Mouse (Mus musculus) liver, embryonic 12.5 days (tissue): ENCODE results near the gene Abhd2. TPM values are rescaled to one million over a fixed set of nuclear protein-coding genes. Genes with fewer than 3 reads are reported as not detected.

Source experiments
- ATAC-seq: fragments of 200-750 bp; cut with Nextera tagmentation; 2 replicates; pipeline ENCODE4 v1.8.0; 2017; ENCODE audit warnings: moderate number of reproducible peaks, mild to moderate bottlenecking, moderate library complexity
- H3K27ac ChIP-seq: fragments of 300-500 bp; sonication (generic); 2 replicates; pipeline ENCODE4 v1.5.1; 2016; ENCODE audit warnings: mild to moderate bottlenecking
- H3K27me3 ChIP-seq: fragments of 300-500 bp; sonication (generic); replicated peaks from 2 replicates; pipeline ENCODE4 v1.6.1; 2016; ENCODE audit warnings: mild to moderate bottlenecking, moderate library complexity
- H3K36me3 ChIP-seq: fragments of 300-500 bp; sonication (generic); 2 replicates; pipeline ENCODE4 v1.6.1; 2016; ENCODE audit warnings: mild to moderate bottlenecking, moderate library complexity
- H3K4me1 ChIP-seq: fragments of 300-500 bp; sonication (generic); 2 replicates; pipeline ENCODE4 v1.6.1; 2016
- H3K4me2 ChIP-seq: fragments of 300-500 bp; sonication (generic); 2 replicates; pipeline ENCODE4 v1.6.1; 2016; ENCODE audit warnings: mild to moderate bottlenecking, moderate library complexity
- H3K4me3 ChIP-seq: fragments of 300-500 bp; sonication (generic); 2 replicates; pipeline ENCODE4 v1.5.1; 2016; ENCODE audit warnings: mild to moderate bottlenecking, moderate library complexity
- H3K9ac ChIP-seq: fragments of 300-500 bp; sonication (generic); 2 replicates; pipeline ENCODE4 v1.6.1; 2016; ENCODE audit warnings: mild to moderate bottlenecking, moderate library complexity
- H3K9me3 ChIP-seq: fragments of 300-500 bp; sonication (generic); replicated peaks from 2 replicates; pipeline ENCODE4 v1.6.1; 2016; ENCODE audit warnings: mild to moderate bottlenecking, moderate library complexity
- WGBS: fragments of 180-500 bp; shearing (Covaris S2); methylation state at CpG from one replicate; pipeline ENCODE4 v1.1.7; 2016; ENCODE audit not compliant: insufficient replicate concordance; 5-methylcytosine and 5-hydroxymethylcytosine counted together
- polyA plus RNA-seq: library from polyadenylated mRNA; unstranded; fragments of >200 nt; fragmentation: Nextera tagmentation; extraction: Ambion mirVana; gene quantifications from 2 replicates; pipeline ENCODE4 v1.2.1, GENCODE M21; 2016

The Abhd2 gene
- 9.6 and 10.5 TPM in 2 replicates for polyA plus RNA-seq

DNA sequence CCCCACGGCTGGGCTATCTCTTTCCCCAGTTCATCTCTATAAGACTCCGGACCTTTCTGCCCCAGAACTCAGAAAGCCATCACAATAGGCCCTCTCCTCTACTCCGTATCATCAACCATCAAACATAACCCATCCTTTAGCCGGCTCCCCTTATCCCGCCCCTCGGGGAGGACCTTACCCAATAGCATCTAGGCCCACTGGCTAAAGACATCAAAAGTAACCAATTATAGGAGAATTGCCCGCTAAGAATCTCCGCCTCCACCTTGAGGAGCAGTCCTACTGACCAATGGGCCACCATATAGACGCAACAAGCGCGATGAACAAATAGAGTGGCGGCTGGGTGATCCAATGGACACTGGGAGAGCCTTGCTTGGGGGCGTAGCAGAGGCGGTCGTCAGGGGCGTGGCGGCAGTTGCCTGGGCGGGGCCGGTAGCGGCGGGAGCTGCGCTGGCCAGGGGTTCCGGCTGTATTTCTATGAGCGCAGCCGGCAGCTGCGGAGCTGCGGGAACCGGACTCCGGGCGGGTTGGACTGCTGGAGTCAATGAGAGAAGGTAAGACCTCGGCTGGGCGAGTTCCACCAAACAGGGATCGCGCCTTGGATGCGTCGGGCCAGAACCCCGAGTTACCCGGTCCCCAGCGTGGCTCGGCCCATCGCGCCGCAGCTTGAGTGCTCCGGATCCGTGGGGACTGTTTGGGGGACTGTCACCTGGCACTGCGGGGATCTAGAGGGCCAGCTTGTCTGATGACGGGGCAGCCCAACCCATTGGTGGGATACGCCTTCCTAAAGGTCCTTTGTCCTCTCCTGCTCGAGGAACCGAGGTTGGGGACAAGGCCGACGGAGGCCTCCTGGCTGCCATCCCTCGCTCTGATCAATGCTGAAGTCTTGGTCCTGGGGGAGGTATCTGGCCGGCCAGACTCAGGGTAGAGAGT, at the start of gene Abhd2:
TSS of gene Abhd2 (plus strand) at position 411 of the 930 bp plus-strand sequence.
- Histone ChIP-seq H3K4me3 (peak within 1 kb of the TSS; percentile 90), H3K9ac (peak within 1 kb of the TSS; percentile 93), H3K27ac (peak within 1 kb of the TSS; percentile 91), H3K9me3 (no peaks in the 10 kb centered on the region), H3K36me3 (peaks cover 3% of the 10 kb centered on the region; the same call in 1 of the 2 replicates), H3K27me3 (no peaks in the 10 kb centered on the region), H3K4me1 (peaks cover 89% of the 10 kb centered on the region), H3K4me2 (peak within 1 kb of the TSS; percentile 80)
- ATAC-seq = peak; percentile 95
- 1% methylated on average over 54 of the region's 54 CpGs for WGBS

DNA sequence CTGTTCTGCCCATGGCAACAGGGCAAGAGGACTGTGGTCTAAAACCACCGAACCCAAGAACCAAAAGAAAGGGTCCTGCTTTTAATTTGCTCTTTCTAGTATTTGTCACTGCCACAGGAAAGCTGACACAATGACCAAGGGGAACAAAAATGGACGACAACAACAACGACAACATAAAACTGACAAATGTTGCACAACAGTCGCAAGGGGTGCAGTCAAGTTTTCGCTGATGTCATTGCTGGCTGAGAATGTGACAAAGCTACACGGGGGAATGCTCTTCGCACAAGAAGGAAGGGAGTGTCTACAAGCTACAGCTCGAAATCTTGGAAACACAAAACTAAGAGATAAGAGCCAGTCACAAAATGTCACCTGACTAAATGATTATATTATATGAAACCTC, 47.5 kb upstream of the Abhd2 start:
- H3K4me2 ChIP-seq = no peak overlapping the region

DNA sequence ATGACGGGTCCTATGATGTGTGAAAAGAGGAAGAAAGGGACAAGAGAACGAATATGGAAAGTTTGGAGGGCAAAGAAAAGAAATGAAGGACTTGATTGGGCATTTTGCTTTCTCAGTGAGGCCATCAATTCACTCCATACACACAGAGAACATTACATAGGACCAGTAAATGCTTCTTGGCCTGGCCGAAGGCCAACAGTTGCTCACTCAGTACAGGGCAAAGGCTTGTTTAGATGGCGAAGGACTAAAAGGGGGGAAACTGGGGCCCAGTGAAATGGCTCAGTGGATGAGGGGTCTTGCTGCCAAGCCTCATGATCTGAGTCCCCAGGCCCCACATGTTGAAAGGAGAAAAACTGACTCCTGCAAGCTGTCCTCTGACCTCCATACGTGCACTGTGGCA, 46.8 kb upstream of the Abhd2 start:
- Histone ChIP-seq H3K4me2 (no peak overlapping the region), H3K27me3 (no peaks in the 10 kb centered on the region), H3K27ac (no peak overlapping the region), H3K9me3 (no peaks in the 10 kb centered on the region), H3K36me3 (no peaks in the 10 kb centered on the region), H3K4me3 (no peak overlapping the region), H3K9ac (no peak overlapping the region), H3K4me1 (no peaks in the 10 kb centered on the region)
- no peak for ATAC-seq
- WGBS = 69% methylated on average over 5 of the region's 5 CpGs

More for the DNA sequence above, 47.5 kb upstream of the Abhd2 start:
- H3K36me3 ChIP-seq = no peaks in the 10 kb centered on the region
- H3K4me3 ChIP-seq = no peak overlapping the region
- H3K4me1 ChIP-seq = no peaks in the 10 kb centered on the region
- no peak overlapping the region for H3K27ac ChIP-seq
- WGBS = 43% methylated on average over 8 of the region's 8 CpGs
- no peak overlapping the region for H3K9ac ChIP-seq
- no peak for ATAC-seq
- no peaks in the 10 kb centered on the region for H3K9me3 ChIP-seq
- no peaks in the 10 kb centered on the region for H3K27me3 ChIP-seq

DNA sequence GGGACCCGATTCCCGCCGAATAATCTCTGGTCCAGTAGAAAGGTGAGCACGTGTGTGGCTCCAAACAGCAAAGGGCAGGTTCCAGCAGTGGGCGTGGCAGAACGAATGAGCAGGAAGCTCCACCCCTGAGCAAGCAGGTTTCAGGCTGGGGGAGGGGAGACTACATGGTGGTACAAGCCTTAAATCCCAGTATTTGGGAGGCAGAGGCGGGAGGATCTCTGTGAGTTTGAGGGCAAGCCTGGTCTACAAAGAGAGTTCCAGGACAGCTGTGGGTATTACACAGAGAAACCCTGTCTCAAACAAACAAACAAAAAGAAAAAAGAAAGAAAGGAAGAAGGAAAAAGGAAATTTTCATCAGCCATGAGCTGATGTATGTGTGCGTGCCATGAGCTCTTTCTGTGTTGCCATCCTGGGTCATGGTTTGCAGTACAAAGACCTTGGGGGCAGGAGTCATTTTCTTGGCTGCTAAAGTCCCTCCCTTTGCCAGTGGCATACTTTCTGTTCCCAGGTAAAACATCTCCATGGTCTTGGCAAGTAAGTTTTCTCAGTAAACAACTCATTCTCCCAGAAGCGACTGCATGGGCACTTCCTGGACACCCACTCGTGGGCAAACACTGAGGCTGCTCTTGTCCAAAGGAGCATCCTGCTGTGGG, 46.0 kb upstream of the Abhd2 start:
- Histone ChIP-seq H3K4me1 (no peaks in the 10 kb centered on the region), H3K27me3 (no peaks in the 10 kb centered on the region), H3K4me3 (no peak overlapping the region), H3K9ac (no peak overlapping the region), H3K27ac (no peak overlapping the region), H3K9me3 (no peaks in the 10 kb centered on the region), H3K36me3 (no peaks in the 10 kb centered on the region), H3K4me2 (no peak overlapping the region)
- no peak for ATAC-seq
- 56% methylated on average over 7 of the region's 10 CpGs for WGBS

DNA sequence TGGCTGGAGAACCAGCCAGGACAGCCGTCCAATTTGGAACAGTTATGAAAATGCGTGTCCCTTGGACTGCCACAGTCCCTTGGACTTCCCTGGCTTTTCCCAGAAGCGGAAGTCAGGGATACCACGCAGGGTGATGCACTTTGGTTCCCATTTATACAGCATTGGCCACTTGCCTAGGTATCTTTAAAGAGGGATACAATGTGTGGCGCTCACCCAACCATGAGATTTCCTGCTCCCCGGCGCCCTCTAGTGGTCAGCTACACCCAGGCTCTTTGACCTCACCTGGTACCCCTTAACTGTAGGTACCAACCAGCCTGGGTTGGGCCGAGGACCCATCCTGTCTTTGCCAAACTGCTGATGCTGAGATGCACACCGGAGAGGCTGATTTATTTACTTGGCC, 44.5 kb upstream of the Abhd2 start:
- no peaks in the 10 kb centered on the region for H3K36me3 ChIP-seq
- WGBS = 22% methylated on average over 9 of the region's 9 CpGs
- no peak overlapping the region for H3K4me2 ChIP-seq
- H3K9ac ChIP-seq = no peak overlapping the region
- ATAC-seq = peak; percentile 47; the same call in 1 of the 2 replicates
- H3K27me3 ChIP-seq = no peaks in the 10 kb centered on the region
- no peaks in the 10 kb centered on the region for H3K9me3 ChIP-seq
- H3K4me1 ChIP-seq = no peaks in the 10 kb centered on the region
- no peak overlapping the region for H3K27ac ChIP-seq
- H3K4me3 ChIP-seq = no peak overlapping the region

DNA sequence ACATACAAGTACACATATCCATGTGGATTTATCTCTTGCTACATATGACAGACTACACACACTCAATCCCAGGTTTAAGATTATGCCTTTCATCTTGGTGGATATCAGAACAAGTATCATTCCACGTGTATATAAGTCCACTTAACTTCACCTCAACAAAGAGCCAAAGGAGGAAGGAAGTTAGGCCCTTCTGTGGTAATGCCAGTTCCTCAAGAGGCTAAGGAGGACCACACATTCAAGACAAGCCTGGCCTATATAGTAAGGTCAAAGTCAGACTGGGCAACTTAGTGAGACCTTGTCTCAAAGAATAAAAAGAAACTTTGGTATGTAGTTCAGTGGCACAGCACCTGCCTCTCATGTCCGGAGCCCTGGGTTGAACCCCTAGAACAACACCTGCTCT, 41.4 kb upstream of the Abhd2 start:
- no peak overlapping the region for H3K4me2 ChIP-seq
- WGBS = 43% methylated on average over 2 of the region's 2 CpGs

DNA sequence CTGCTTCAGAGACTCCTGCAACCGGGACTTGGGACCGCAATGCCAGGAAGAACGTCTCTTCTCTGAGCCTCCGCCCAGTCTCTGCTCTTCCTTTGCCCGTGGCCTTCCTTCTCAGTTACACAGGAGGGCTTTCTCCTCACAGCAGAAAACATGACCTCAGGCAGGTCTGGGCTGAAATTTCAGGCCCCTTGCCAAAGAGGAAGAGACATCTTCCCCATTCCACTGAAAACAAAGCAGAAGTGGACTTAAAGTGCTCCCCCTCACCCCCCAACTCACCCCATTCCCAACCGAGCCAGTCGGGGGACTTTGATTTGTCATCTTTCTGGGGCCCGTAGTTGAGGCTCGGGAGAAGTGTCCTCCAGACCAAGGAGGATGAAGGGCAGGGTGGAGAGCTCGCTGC, 41.0 kb upstream of the Abhd2 start:
- no peak for ATAC-seq
- Histone ChIP-seq H3K36me3 (no peaks in the 10 kb centered on the region), H3K9me3 (no peaks in the 10 kb centered on the region), H3K4me2 (no peak overlapping the region), H3K9ac (no peak overlapping the region), H3K27me3 (peaks cover 9% of the 10 kb centered on the region), H3K4me1 (no peaks in the 10 kb centered on the region), H3K4me3 (no peak overlapping the region), H3K27ac (no peak overlapping the region)
- 47% methylated on average over 10 of the region's 10 CpGs for WGBS

More for the DNA sequence above, 41.4 kb upstream of the Abhd2 start:
- Histone ChIP-seq H3K27ac (no peak overlapping the region), H3K36me3 (no peaks in the 10 kb centered on the region), H3K4me3 (no peak overlapping the region), H3K9ac (no peak overlapping the region), H3K9me3 (no peaks in the 10 kb centered on the region), H3K27me3 (peaks cover 4% of the 10 kb centered on the region), H3K4me1 (no peaks in the 10 kb centered on the region)
- no peak for ATAC-seq

DNA sequence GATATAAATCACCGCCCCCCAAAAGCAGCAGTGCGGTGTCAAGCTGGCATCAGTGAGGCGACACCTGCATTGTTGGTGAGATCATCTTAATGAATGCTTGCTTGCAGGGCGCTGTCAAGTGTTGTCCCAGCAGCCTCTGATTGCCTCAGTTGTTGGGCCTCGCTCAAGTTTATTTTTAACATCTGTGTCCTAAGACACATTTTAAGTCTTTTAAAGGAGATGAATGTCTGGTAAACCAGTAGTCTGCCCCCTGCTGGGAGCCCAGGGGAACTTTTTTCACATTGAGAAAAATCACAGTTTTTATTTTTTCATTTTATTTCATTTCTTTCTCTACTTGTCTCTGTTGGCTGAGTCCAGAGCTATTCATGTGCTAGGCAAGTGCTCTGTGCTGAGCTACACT, 34.3 kb upstream of the Abhd2 start:
- no peaks in the 10 kb centered on the region for H3K36me3 ChIP-seq
- no peaks in the 10 kb centered on the region for H3K9me3 ChIP-seq
- peaks cover 31% of the 10 kb centered on the region for H3K27me3 ChIP-seq
- H3K4me1 ChIP-seq = no peaks in the 10 kb centered on the region
- 67% methylated on average over 5 of the region's 5 CpGs for WGBS
- H3K9ac ChIP-seq = no peak overlapping the region
- no peak for ATAC-seq
- H3K4me3 ChIP-seq = no peak overlapping the region
- no peak overlapping the region for H3K27ac ChIP-seq
- H3K4me2 ChIP-seq = no peak overlapping the region

DNA sequence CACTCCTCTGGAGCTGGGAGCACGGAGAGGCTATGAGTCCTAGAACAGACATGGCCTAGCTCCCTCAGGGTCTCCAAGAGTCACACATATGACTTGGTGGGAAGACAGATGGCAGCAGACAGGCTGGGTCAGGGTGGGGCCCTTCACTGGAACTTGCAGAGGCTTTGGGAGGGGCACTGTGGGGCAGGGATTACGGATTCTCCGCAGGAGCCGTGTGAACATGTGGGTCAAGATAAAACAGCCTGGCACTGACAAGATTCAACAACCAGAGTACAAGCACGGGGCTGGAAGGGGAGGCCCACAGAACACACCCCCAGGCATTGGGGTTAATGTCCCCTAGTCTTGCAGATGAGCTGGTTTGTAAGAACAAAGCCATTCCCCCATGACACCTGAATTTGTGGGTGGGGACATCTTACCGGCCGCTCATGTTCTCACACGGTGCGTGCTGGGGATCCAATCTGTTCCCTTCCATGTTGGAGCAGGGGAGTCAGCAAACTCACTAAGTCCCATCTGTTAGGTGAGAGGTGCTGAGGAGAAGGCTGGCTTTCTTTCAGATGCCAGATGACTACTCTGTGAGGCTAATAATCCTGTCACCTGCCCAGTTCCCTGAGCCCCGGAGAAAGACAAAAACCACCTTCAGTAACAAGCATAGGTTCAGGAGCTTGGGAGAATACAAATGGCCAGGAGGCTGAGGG, 30.9 kb upstream of the Abhd2 start:
- Histone ChIP-seq H3K27ac (no peak overlapping the region), H3K36me3 (no peaks in the 10 kb centered on the region), H3K4me2 (no peak overlapping the region), H3K9ac (no peak overlapping the region), H3K4me3 (no peak overlapping the region), H3K9me3 (no peaks in the 10 kb centered on the region), H3K4me1 (no peaks in the 10 kb centered on the region), H3K27me3 (peaks cover 41% of the 10 kb centered on the region)
- ATAC-seq = 0 out of 2 replicates have a peak, but pooled peaks have one; percentile 21
- WGBS = 56% methylated on average over 10 of the region's 10 CpGs

DNA sequence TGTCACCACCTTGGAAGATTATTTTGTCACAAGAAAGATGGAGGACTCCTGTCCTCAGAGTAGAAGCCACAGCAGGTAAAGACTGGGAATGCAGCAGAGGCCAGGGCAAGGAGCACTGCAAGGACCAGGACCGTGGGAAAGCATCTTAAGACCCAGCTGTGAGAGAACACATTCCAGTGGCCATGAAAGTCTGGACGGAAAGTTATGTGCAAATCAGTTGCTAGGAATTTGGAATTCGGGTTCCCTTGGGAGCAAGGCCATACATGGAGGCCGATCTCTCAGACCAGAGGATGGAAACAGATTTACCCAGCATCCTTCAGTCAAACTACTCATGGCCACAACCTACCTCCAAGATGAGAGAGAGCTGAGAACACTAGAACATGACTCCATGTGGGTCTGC, 29.8 kb upstream of the Abhd2 start:
- Histone ChIP-seq H3K36me3 (no peaks in the 10 kb centered on the region), H3K27me3 (peaks cover 44% of the 10 kb centered on the region), H3K9me3 (no peaks in the 10 kb centered on the region), H3K9ac (no peak overlapping the region), H3K4me1 (peaks cover 11% of the 10 kb centered on the region), H3K4me2 (no peak overlapping the region), H3K27ac (no peak overlapping the region), H3K4me3 (no peak overlapping the region)
- 51% methylated on average over 4 of the region's 4 CpGs for WGBS
- no peak for ATAC-seq

DNA sequence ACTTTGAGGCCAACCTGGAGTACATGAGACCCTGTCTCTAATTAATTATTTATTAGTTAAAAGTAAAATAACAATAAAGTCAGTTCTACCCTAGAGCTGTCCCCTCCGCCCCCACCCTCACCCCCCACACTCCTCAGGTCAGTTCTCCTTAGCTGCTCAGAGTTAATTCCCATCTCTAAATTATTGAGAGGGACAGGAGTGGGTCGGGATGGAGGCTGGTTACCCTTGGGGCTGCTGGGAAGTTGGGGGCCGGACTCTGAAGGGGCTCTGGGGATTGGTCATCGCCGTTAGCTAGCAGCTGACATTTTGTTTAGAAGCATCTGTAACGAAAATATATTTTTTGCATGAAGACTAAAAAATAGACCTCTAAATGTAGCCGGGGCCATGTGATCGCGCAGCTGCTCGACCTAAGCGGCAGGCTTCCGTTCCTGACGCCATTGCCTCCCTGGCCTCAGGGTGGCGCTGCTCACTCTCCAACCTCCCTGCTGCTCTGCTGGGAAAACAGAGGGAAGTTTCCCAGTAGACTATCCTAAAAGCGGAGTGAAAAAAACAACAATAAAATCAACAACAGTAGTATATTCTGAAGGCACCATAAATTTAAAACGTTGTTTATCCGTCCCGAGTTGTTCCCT, 26.8 kb upstream of the Abhd2 start:
- Histone ChIP-seq H3K4me3 (no peak overlapping the region), H3K27ac (no peak overlapping the region), H3K9me3 (no peaks in the 10 kb centered on the region), H3K36me3 (no peaks in the 10 kb centered on the region), H3K9ac (no peak overlapping the region), H3K4me1 (peaks cover 11% of the 10 kb centered on the region), H3K27me3 (peaks cover 34% of the 10 kb centered on the region), H3K4me2 (peak overlapping the region; percentile 43)
- ATAC-seq = 0 out of 2 replicates have a peak, but pooled peaks have one; percentile 45
- 13% methylated on average over 18 of the region's 18 CpGs for WGBS
